Mouse (Mus musculus): Measurements from ENCODE around the gene Matn4.

DNA sequence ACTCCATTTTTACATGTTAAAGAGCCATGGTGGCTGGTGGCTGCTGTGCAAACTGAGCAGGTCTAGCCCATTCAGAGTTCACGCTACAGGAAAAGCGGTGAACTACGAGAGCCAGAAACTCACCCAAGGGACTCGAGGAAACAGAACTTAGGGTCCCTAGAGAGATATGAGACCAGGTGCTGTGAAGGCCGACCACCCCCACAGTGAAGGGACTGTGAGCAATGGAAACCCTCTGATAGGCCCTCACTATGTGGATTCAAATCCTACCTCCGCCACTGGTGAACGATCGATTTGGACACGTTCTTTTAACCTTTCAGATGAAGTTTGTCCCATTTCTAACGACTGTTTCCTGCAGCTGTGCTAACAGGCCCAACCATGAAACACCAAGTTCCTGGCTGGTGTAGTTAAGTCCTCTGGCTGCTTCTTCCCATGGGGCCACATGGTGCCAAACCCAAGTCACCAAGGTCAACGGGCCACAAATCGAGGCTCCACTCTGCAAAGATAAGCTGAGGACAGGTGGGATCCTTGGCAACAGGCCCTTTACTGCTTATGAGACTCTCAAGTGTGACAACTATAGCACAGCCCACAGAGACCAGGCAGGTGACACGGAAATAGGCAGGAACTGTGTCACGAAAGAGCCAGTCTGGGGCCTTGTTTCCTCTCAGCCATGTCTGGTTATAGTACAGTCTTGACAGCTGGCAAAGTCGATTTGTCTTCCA is 17.9 kb upstream of the Matn4 start:
- TF ChIP-seq CTCF (IDR thresholded peaks at IDR 0.05; ENCODE audit: control insufficient read depth, insufficient read depth, insufficient read length) (no peak), CEBPB (IDR thresholded peaks at IDR 0.05; ENCODE audit: low read depth) (no peak), MYOD1 (IDR thresholded peaks at IDR 0.05; ENCODE audit: control insufficient read depth, insufficient read length, low read depth) (no peak), FOSL1 (IDR thresholded peaks at IDR 0.05; ENCODE audit: insufficient read depth, low read length, poor library complexity, severe bottlenecking) (no peak), MAX (IDR thresholded peaks at IDR 0.05) (no peak), USF1 (IDR thresholded peaks at IDR 0.05; ENCODE audit: low read depth) (no peak), MYOG (IDR thresholded peaks at IDR 0.05; ENCODE audit: control insufficient read depth, extremely low read depth, insufficient read length) (no peak)

Measured in C2C12 (cell line).